Mouse (Mus musculus) v-Abl transformed pro-B cells (cell line): ENCODE data around the gene Adamts6.

Experiments used
- in situ Hi-C, 2 experiments: fragments of 400-800 bp; cut with MboI; formaldehyde crosslinking; loops; one replicate each; pipeline ENCODE4 v1.15.1; 2025; ENCODE audit not compliant: unreplicated experiment in 2 of 2

Adamts6 gene

DNA sequence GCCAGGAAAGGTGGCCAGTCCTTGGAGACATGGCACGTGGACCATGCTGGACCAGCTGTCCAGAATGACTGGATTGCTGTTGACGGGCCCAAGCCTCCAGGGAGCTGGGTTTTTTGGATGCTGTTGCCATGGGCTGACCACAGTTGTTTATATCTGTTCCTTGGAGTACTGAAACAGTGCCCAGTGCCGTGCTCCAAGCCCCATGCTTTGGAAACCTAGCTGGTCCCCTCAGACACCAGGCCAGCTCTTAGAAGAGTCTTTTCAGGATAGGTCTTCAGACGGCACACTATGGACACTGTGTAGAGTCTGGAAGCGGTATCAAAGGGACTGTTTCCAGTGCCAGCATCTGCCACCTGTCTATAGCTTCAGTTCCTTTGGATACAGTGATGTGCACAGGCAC lies 223.1 kb downstream of the Adamts6 start:
- in situ Hi-C loops = no loop called here

GRCm38 (mm10) chr13:104515054-104515453 lies 227.4 kb downstream of the Adamts6 start:
- in situ Hi-C loops = no loop called here

- in situ Hi-C loops = no loop called here
Observed at GRCm38 (mm10) chr13:104516146-104516545, 228.5 kb downstream of the Adamts6 start.

DNA sequence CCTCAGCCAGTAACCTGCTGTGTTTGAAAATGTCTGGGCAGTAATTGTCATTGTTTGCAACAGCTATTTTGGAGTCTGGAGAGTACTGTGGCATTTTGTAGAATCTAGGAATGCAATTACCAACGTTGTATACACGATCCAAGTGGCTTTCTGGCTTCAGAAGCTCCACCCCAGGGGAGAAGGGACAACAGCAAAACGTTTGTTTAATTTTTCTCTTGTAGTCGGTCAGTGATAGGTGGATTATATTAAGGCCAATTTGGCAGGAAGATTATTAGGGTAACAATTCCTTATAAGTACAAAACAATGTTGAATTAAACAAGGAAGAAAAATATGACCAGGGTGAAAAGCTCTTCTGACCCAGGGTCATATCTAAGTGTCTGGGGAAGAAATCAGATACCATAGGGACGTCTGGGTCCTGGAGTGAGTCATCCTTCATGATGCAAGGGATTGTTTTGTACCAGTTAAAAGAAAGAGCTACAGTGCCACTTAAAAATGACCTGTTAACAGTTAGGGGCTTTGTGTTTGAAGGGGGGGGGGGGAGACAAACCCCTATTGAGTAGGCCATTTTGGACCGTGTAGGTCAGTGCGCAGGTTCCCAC lies 229.2 kb downstream of the Adamts6 start:
- in situ Hi-C loops = no loop called here

- in situ Hi-C loops = no loop called here
Observed at GRCm38 (mm10) chr13:104517638-104518311, 230.1 kb downstream of the Adamts6 start.

DNA sequence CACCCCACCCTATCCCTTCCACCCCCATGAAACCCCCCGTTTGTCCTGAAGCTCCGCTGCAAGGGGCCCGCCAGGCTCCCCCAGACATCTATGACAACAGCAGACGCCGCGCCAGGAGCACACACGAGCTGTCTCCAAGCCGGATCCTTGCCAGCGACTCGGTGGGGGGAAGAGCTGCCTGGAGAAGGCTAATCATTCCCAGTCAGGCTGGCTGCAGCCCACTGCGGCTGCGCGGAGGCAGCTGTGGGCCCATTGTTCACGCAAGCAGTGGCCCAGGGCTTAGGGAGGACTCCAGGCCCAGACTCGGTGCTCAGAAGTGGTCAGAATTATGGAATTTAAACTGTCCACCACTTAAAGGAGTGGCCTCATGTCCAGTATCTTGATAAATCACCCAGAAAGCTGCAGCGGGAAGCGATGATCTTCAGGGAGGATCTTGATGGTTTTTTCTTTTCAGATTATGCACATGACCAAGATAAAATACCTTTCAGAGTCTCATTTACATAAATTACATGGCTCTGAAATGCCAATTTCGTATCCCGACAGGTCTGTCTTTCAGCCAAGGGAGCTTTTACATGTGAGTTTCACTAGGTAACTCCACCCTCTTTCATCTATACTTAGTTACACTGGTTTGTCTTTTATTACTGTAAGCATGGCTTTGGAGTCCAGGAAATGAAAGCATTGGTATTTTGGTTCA lies 230.8 kb downstream of the Adamts6 start:
- in situ Hi-C loops = no loop called here

- in situ Hi-C loops = no loop called here
Observed at GRCm38 (mm10) chr13:104519006-104519695, 231.5 kb downstream of the Adamts6 start.

DNA sequence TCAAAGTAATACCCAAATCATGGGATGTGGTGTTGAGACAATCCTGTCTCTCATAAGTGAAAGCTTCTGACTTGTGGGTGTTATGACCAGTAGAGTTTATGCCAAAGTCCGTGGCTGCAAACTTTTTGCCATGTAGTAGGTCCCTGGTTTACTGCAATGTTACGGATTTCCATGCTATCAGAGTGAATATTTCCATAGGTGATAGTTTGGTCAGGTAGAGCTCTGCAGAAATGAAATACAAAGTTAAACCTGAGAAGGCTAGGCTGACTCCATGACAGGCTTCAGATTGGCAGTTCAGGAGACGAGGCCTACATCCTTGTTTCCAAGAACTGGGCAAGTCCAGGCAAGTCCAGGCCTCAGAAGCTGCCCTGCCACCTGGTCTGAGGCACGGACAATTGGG lies 232.3 kb downstream of the Adamts6 start:
- in situ Hi-C loops = no loop called here

GRCm38 (mm10) chr13:104520461-104520860 lies 232.8 kb downstream of the Adamts6 start:
- in situ Hi-C loops = no loop called here

DNA sequence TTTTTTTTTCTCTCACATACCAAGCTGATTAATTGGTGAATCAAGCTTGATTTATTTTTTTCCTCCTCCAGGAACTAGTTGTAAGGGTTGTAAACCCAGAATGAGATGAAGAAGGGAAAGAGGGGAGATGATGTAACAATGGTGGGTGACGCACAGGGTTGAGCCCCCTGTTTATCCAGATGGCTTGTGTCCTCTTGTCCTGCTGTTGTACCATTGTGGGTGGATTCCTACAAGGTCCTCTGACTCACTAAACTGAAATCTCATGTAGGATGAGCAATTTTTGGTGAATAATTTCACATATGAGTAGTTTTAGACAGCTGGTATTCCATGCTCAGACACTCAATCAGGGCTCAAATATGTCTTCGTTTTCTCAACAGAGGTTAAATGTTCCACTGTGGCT lies 233.9 kb downstream of the Adamts6 start:
- in situ Hi-C loops = no loop called here

- in situ Hi-C loops = no loop called here
Observed at GRCm38 (mm10) chr13:104525656-104526055, 238.0 kb downstream of the Adamts6 start.

DNA sequence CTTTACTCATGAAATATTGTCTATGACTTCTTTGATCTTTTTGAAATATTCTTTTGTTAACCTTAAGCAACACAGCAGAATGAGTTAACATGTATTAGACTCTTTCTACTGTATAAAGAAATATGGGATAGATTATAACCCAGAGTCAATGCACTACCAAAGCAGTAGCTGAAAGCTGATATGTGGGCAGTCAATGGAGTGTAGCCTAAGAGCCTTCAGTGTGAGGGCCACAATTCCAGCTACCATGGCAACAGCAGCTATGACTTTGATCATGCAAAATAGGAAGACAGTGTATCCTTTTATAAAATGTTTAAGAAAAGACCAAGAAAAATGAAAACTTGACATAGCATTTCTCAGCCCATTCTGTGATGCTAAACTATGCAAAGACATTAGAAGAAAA lies 241.6 kb downstream of the Adamts6 start:
- in situ Hi-C loops = no loop called here

DNA sequence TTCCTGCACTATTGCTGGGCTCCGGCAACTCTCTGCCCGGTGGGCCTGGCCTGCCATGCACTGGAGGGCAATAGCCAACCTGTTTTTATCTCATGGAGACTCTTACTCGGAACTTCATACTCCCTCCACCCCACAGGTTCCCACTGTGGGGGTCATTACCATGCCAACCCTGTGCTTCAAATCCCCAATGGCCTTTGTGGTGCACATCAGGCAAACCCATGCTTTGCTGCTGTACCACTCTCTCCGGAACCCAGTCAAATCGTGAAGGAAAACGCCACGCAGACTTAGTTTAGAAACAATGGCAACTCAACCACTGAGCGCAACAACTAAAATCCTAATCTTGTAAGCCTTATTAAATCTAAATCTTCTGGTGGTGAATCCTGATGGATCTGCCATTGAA lies 244.2 kb downstream of the Adamts6 start:
- in situ Hi-C loops = no loop called here

DNA sequence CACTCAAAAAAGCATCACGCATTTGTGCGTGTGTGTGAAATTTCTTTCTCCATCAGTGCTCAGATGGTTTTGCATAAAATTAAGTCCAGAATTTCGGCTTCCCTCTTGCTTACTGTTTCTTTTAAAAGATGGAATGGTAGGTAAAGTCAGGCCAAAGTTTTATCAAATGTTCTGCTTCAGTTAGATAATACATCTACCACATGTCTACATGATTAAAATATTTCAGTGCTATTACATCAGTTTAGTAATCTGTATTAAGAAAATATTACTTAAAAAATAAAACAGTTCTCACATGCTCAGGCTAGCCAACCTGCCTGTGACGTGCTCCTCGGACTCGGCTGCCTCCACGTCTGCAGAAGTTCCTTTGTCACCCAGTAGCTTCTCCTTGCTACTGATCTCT lies 245.1 kb downstream of the Adamts6 start:
- in situ Hi-C loops = no loop called here

- in situ Hi-C loops = no loop called here
Observed at GRCm38 (mm10) chr13:104533806-104534495, 246.3 kb downstream of the Adamts6 start.

DNA sequence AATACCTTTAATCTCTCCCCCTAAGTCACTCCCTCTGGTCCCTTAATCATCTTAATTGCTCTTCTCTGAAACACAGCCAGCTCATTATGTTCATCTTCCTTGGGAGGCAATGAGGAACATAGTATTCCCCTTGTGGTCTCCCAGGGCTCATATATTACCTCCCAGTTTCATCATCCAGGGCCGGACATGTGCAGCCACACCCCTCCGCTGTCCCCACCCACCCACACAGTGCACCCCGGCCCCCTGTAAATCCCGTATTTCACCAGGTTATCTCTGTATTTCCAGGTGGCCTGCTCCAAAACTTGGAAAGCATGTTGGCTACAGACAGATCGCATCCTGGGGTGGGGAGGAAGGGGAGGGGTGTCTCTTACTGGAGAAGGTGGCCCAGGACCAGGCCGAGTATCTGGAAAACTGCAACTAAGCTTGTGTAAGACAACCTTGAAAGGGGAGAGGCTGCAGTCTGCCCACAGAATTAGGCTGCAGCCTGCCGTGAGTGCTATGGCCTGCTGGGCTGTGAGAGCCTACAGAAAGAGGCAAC lies 253.3 kb downstream of the Adamts6 start:
- in situ Hi-C loops = no loop called here

DNA sequence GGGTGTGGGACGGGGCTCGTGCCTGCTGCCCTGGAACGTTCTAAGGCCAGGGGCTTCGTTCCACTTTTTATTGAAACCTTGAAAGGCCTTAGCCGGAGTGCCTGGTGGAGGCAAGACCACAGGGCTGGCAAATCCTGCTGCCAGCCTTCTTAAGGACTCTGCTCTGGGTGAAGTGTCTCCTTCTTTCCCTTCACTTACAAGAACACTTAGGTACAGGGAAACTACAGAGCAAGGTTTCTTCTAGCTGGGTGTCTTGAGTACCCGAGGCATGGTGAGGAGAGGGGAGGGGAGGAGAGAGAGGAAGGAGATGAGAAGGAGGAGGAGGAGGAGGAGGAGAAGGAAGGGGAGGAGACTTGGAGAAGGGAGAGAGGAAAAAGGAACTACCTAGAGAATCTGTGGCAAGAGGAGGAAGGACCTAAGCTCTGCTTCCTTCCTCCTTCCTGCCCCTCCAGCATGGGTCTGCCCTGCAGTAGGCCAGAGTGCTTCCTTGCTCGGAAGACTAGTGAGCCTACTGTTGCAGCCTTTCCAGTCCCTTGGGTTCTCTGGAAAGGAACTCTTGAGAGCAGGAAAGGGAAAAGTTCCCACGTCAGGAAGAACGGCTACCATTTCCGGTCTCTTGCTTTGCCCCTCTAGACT lies 254.6 kb downstream of the Adamts6 start:
- in situ Hi-C loops = no loop called here

- in situ Hi-C loops = no loop called here
Observed at GRCm38 (mm10) chr13:104542759-104543141, 255.1 kb downstream of the Adamts6 start.
